Mouse (Mus musculus): ENCODE results near the gene Tctex1d2. TPM values are rescaled to one million over a fixed set of nuclear protein-coding genes. Genes with fewer than 3 reads are reported as not detected.

The Tctex1d2 gene
- total and polyA plus RNA-seq, 3 experiments: 13.0 to 239 (median 23.7) TPM

- H3K79me2 ChIP-seq (ENCODE audit: control insufficient read depth, insufficient read depth, low read length, poor library complexity): peaks cover 18% of the 10 kb centered on the region
- no peak overlapping the region for H3K9ac ChIP-seq (ENCODE audit: control insufficient read depth, low read depth, low read length, poor library complexity, severe bottlenecking)
- no peak overlapping the region for H3K4me3 ChIP-seq (ENCODE audit: control insufficient read depth in 1 of 2, insufficient read depth in 1 of 2, low read depth in 2 of 2, low read length in 2 of 2)
- no peak for DNase-seq (ENCODE audit: low read depth, low spot score)
- peaks cover 0 to 31% of the 10 kb centered on the region in 2 experiments; a peak in 3 of 4 replicates for H3K36me3 ChIP-seq (ENCODE audit: control insufficient read depth in 1 of 2, insufficient read depth in 2 of 2, low read length in 2 of 2)
- H3K27me3 ChIP-seq (ENCODE audit: control insufficient read depth in 1 of 2, insufficient read depth in 2 of 2, low read length in 2 of 2): no peaks in the 10 kb centered on the region
- TF ChIP-seq NELFE (IDR thresholded peaks at IDR 0.05; ENCODE audit: low read depth, low read length) (no peak), MAFK (IDR thresholded peaks at IDR 0.05; ENCODE audit: borderline replicate concordance, low read depth, low read length) (no peak), SIN3A (IDR thresholded peaks at IDR 0.05; ENCODE audit: low read length) (no peak), MYB (IDR thresholded peaks at IDR 0.05; ENCODE audit: low read depth, low read length) (no peak), EP300 (IDR thresholded peaks at IDR 0.05; ENCODE audit: low read depth in 1 of 2, low read length in 2 of 2) (no peak), GABPA (IDR thresholded peaks at IDR 0.05; ENCODE audit: low read depth, low read length) (no peak), POLR2AphosphoS5 (IDR thresholded peaks at IDR 0.05; ENCODE audit: borderline replicate concordance, low read depth, low read length) (no peak), POLR2AphosphoS2 (IDR thresholded peaks at IDR 0.05; ENCODE audit: low read length) (no peak), E2F4 (IDR thresholded peaks at IDR 0.05; ENCODE audit: borderline replicate concordance, low read depth, low read length) (no peak)
- H3K9me3 ChIP-seq (replicated peaks; ENCODE audit: insufficient read depth, low read length): no peaks in the 10 kb centered on the region
- peaks cover 17 to 18% of the 10 kb centered on the region in 2 experiments for H3K4me1 ChIP-seq (ENCODE audit: control insufficient read depth in 1 of 2, insufficient read depth in 2 of 2, low read length in 2 of 2)
- no peak overlapping the region for H3K27ac ChIP-seq (ENCODE audit: control insufficient read depth, low read depth, low read length)
Measured at GRCm38 (mm10) chr16:32434691-32435090, 15.2 kb downstream of the Tctex1d2 start.

- Histone ChIP-seq H3K4me1 (ENCODE audit: control insufficient read depth in 1 of 2, insufficient read depth in 2 of 2, low read length in 2 of 2) (peaks cover 15 to 18% of the 10 kb centered on the region in 2 experiments), H3K27ac (ENCODE audit: control insufficient read depth, low read depth, low read length) (peak overlapping the region; percentile 14; the same call in 1 of the 2 replicates), H3K27me3 (ENCODE audit: control insufficient read depth in 1 of 2, insufficient read depth in 2 of 2, low read length in 2 of 2) (no peaks in the 10 kb centered on the region), H3K4me3 (ENCODE audit: control insufficient read depth in 1 of 2, insufficient read depth in 1 of 2, low read depth in 2 of 2, low read length in 2 of 2) (no peak overlapping the region), H3K36me3 (ENCODE audit: control insufficient read depth in 1 of 2, insufficient read depth in 2 of 2, low read length in 2 of 2) (peaks cover 3 to 30% of the 10 kb centered on the region in 2 experiments; a peak in 3 of 4 replicates), H3K79me2 (ENCODE audit: control insufficient read depth, insufficient read depth, low read length, poor library complexity) (peaks cover 10% of the 10 kb centered on the region; the same call in 1 of the 2 replicates), H3K9me3 (replicated peaks; ENCODE audit: insufficient read depth, low read length) (no peaks in the 10 kb centered on the region), H3K9ac (ENCODE audit: control insufficient read depth, low read depth, low read length, poor library complexity, severe bottlenecking) (no peak overlapping the region)
- TF ChIP-seq TCF12 (IDR thresholded peaks at IDR 0.05; ENCODE audit: low read depth, low read length) (no peak), MAZ (IDR thresholded peaks at IDR 0.05; ENCODE audit: low read depth, low read length) (no peak), POLR2AphosphoS2 (IDR thresholded peaks at IDR 0.05; ENCODE audit: low read length) (no peak), MEF2A (IDR thresholded peaks at IDR 0.05; ENCODE audit: extremely low read depth, insufficient replicate concordance, low read depth, low read length, poor library complexity, severe bottlenecking) (no peak), SIN3A (IDR thresholded peaks at IDR 0.05; ENCODE audit: low read length) (0 out of 2 replicates have a peak, but pooled peaks have one; percentile 37), MAX (IDR thresholded peaks at IDR 0.05; ENCODE audit: low read length) (no peak), ZNF384 (IDR thresholded peaks at IDR 0.05; ENCODE audit: low read depth, low read length) (no peak), POLR2AphosphoS5 (IDR thresholded peaks at IDR 0.05; ENCODE audit: borderline replicate concordance, low read depth, low read length) (no peak), EP300 (IDR thresholded peaks at IDR 0.05; ENCODE audit: low read depth in 1 of 2, low read length in 2 of 2) (peak; percentile 21 to 59; a peak in 2 of 4 replicates), CHD1 (IDR thresholded peaks at IDR 0.05; ENCODE audit: low read depth, low read length) (no peak), E2F4 (IDR thresholded peaks at IDR 0.05; ENCODE audit: borderline replicate concordance, low read depth, low read length) (no peak)
- peak; percentile 42 for DNase-seq (ENCODE audit: low read depth, low spot score)
Measured at GRCm38 (mm10) chr16:32436657-32437056, 17.2 kb downstream of the Tctex1d2 start.

All from MEL (cell line).